Mouse (Mus musculus) embryonic facial prominence, embryonic 12.5 days (tissue): ENCODE results near the gene Iqch. TPM values are rescaled to one million over a fixed set of nuclear protein-coding genes. Genes with fewer than 3 reads are reported as not detected.

Source experiments
- ATAC-seq: fragments of 200-750 bp; cut with Nextera tagmentation; 2 replicates; pipeline ENCODE4 v1.8.0; 2017; ENCODE audit not compliant: insufficient number of reproducible peaks, insufficient read depth, low FRiP score, low TSS enrichment
- H3K27ac ChIP-seq: fragments of 300-500 bp; sonication (generic); 2 replicates; pipeline ENCODE4 v1.5.1; 2016; ENCODE audit warnings: mild to moderate bottlenecking
- H3K27me3 ChIP-seq: fragments of 300-500 bp; sonication (generic); 2 replicates; pipeline ENCODE4 v1.6.1; 2016; ENCODE audit warnings: mild to moderate bottlenecking, moderate library complexity
- H3K36me3 ChIP-seq: fragments of 300-500 bp; sonication (generic); 2 replicates; pipeline ENCODE4 v1.6.1; 2016; ENCODE audit warnings: mild to moderate bottlenecking
- H3K4me1 ChIP-seq: fragments of 300-500 bp; sonication (generic); 2 replicates; pipeline ENCODE4 v1.6.1; 2016
- H3K4me2 ChIP-seq: fragments of 300-500 bp; sonication (generic); replicated peaks from 2 replicates; pipeline ENCODE4 v1.6.1; 2016; ENCODE audit warnings: mild to moderate bottlenecking, moderate library complexity
- H3K4me3 ChIP-seq: fragments of 300-500 bp; sonication (generic); 2 replicates; pipeline ENCODE4 v1.5.1; 2016; ENCODE audit warnings: mild to moderate bottlenecking
- H3K9ac ChIP-seq: fragments of 300-500 bp; sonication (generic); 2 replicates; pipeline ENCODE4 v1.6.1; 2016; ENCODE audit warnings: mild to moderate bottlenecking, moderate library complexity
- H3K9me3 ChIP-seq: fragments of 300-500 bp; sonication (generic); 2 replicates; pipeline ENCODE4 v1.6.1; 2016; ENCODE audit warnings: mild to moderate bottlenecking, moderate library complexity
- WGBS: fragments of 180-500 bp; shearing (Covaris S2); methylation state at CpG from one replicate; pipeline ENCODE4 v1.1.7; 2016; 5-methylcytosine and 5-hydroxymethylcytosine counted together
- polyA plus RNA-seq: library from polyadenylated mRNA; unstranded; fragments of >200 nt; fragmentation: Nextera tagmentation; extraction: Ambion mirVana; gene quantifications from 2 replicates; pipeline ENCODE4 v1.2.1, GENCODE M21; 2016

Gene Iqch
- polyA plus RNA-seq, result 0.08 and 0.14 TPM in 2 replicates

GRCm38 (mm10) chr9:63602043-63602939 is at the start of gene Iqch, which contains the start of gene Aagab:
TSS of gene Iqch (minus strand) at chr9:63602493.
TSS of gene Aagab (plus strand) at chr9:63602660.
- H3K9me3 ChIP-seq, result no peaks in the 10 kb centered on the region
- H3K4me1 ChIP-seq, result peaks cover 18% of the 10 kb centered on the region; the same call in 1 of the 2 replicates
- peak within 1 kb of the TSS; percentile 64 for H3K4me2 ChIP-seq

GRCm38 (mm10) chr9:63651594-63651993 is 49.3 kb upstream of the Iqch start:
- H3K9ac ChIP-seq, result no peak overlapping the region
- no peaks in the 10 kb centered on the region for H3K27me3 ChIP-seq
- no peaks in the 10 kb centered on the region for H3K9me3 ChIP-seq
- H3K4me1 ChIP-seq, result peaks cover 60% of the 10 kb centered on the region
- no peak overlapping the region for H3K4me2 ChIP-seq
- H3K4me3 ChIP-seq, result no peak overlapping the region
- WGBS, result 41% methylated on average over 11 of the region's 11 CpGs
- H3K36me3 ChIP-seq, result peaks cover 59% of the 10 kb centered on the region
- ATAC-seq, result no peak; the same call in 1 of the 2 replicates
- H3K27ac ChIP-seq, result peak overlapping the region; percentile 68

More at GRCm38 (mm10) chr9:63602043-63602939, at the start of gene Iqch, which contains the start of gene Aagab:
- Histone ChIP-seq H3K27me3 (no peaks in the 10 kb centered on the region), H3K36me3 (no peaks in the 10 kb centered on the region), H3K27ac (peak within 1 kb of the TSS; percentile 32), H3K9ac (peak within 1 kb of the TSS; percentile 78), H3K4me3 (peak within 1 kb of the TSS; percentile 96)
- WGBS, result 2% methylated on average over 69 of the region's 70 CpGs
- ATAC-seq, result peak; percentile 98

- 87% methylated on average over 14 of the region's 14 CpGs for WGBS
- Histone ChIP-seq H3K9me3 (no peaks in the 10 kb centered on the region), H3K4me2 (no peak overlapping the region), H3K4me3 (no peak overlapping the region), H3K9ac (no peak overlapping the region), H3K27me3 (no peaks in the 10 kb centered on the region), H3K36me3 (peaks cover 63% of the 10 kb centered on the region), H3K27ac (peak overlapping the region; percentile 68), H3K4me1 (peaks cover 58% of the 10 kb centered on the region)
- no peak for ATAC-seq
Observed at GRCm38 (mm10) chr9:63650905-63651304, 48.6 kb upstream of the Iqch start.

GRCm38 (mm10) chr9:63649841-63650545 is 47.7 kb upstream of the Iqch start:
- Histone ChIP-seq H3K36me3 (peaks cover 59% of the 10 kb centered on the region), H3K9me3 (no peaks in the 10 kb centered on the region), H3K27me3 (no peaks in the 10 kb centered on the region), H3K9ac (no peak overlapping the region), H3K27ac (no peak overlapping the region), H3K4me1 (peaks cover 49% of the 10 kb centered on the region), H3K4me2 (no peak overlapping the region), H3K4me3 (no peak overlapping the region)
- no peak for ATAC-seq
- WGBS, result 87% methylated on average over 8 of the region's 8 CpGs

GRCm38 (mm10) chr9:63648520-63648918 is 46.2 kb upstream of the Iqch start:
- Histone ChIP-seq H3K9me3 (no peaks in the 10 kb centered on the region), H3K27me3 (no peaks in the 10 kb centered on the region), H3K4me1 (peaks cover 37% of the 10 kb centered on the region), H3K36me3 (peaks cover 50% of the 10 kb centered on the region), H3K4me2 (no peak overlapping the region), H3K27ac (no peak overlapping the region), H3K9ac (no peak overlapping the region), H3K4me3 (no peak overlapping the region)
- no peak for ATAC-seq
- WGBS, result 87% methylated on average over 9 of the region's 9 CpGs

GRCm38 (mm10) chr9:63647581-63648519 is 45.6 kb upstream of the Iqch start:
- H3K36me3 ChIP-seq, result peaks cover 47% of the 10 kb centered on the region
- WGBS, result 76% methylated on average over 9 of the region's 9 CpGs
- ATAC-seq, result no peak
- no peaks in the 10 kb centered on the region for H3K27me3 ChIP-seq
- no peak overlapping the region for H3K4me2 ChIP-seq
- H3K9ac ChIP-seq, result no peak overlapping the region
- no peak overlapping the region for H3K27ac ChIP-seq
- no peak overlapping the region for H3K4me3 ChIP-seq
- no peaks in the 10 kb centered on the region for H3K9me3 ChIP-seq
- H3K4me1 ChIP-seq, result peaks cover 31% of the 10 kb centered on the region

GRCm38 (mm10) chr9:63645084-63645483 is 42.8 kb upstream of the Iqch start:
- H3K36me3 ChIP-seq, result peaks cover 35% of the 10 kb centered on the region
- H3K4me3 ChIP-seq, result no peak overlapping the region

GRCm38 (mm10) chr9:63644011-63644410 is 41.7 kb upstream of the Iqch start:
- no peaks in the 10 kb centered on the region for H3K27me3 ChIP-seq
- H3K4me1 ChIP-seq, result 0 out of 2 replicates have a peak, but pooled peaks cover 6% of the 10 kb centered on the region
- no peak overlapping the region for H3K27ac ChIP-seq
- H3K4me3 ChIP-seq, result no peak overlapping the region
- no peaks in the 10 kb centered on the region for H3K9me3 ChIP-seq
- peaks cover 27% of the 10 kb centered on the region for H3K36me3 ChIP-seq
- no peak overlapping the region for H3K4me2 ChIP-seq
- ATAC-seq, result no peak
- 92% methylated on average over 6 of the region's 6 CpGs for WGBS
- H3K9ac ChIP-seq, result no peak overlapping the region

More at GRCm38 (mm10) chr9:63645084-63645483, 42.8 kb upstream of the Iqch start:
- no peaks in the 10 kb centered on the region for H3K9me3 ChIP-seq
- no peak overlapping the region for H3K27ac ChIP-seq
- ATAC-seq, result no peak
- 86% methylated on average over 8 of the region's 8 CpGs for WGBS
- no peak overlapping the region for H3K4me2 ChIP-seq
- no peaks in the 10 kb centered on the region for H3K27me3 ChIP-seq
- no peak overlapping the region for H3K9ac ChIP-seq
- H3K4me1 ChIP-seq, result 0 out of 2 replicates have a peak, but pooled peaks cover 6% of the 10 kb centered on the region

- ATAC-seq, result no peak
- WGBS, result 88% methylated on average over 4 of the region's 4 CpGs
- H3K4me3 ChIP-seq, result no peak overlapping the region
- no peaks in the 10 kb centered on the region for H3K27me3 ChIP-seq
- no peaks in the 10 kb centered on the region for H3K9me3 ChIP-seq
- H3K4me1 ChIP-seq, result no peaks in the 10 kb centered on the region
- H3K27ac ChIP-seq, result no peak overlapping the region
- no peak overlapping the region for H3K9ac ChIP-seq
- peaks cover 16% of the 10 kb centered on the region for H3K36me3 ChIP-seq
- H3K4me2 ChIP-seq, result no peak overlapping the region
Observed at GRCm38 (mm10) chr9:63641983-63642646, 39.8 kb upstream of the Iqch start.

- Histone ChIP-seq H3K27ac (no peak overlapping the region), H3K27me3 (no peaks in the 10 kb centered on the region), H3K4me1 (peaks cover 8% of the 10 kb centered on the region), H3K4me2 (no peak overlapping the region), H3K9me3 (no peaks in the 10 kb centered on the region), H3K4me3 (no peak overlapping the region), H3K9ac (no peak overlapping the region), H3K36me3 (0 out of 2 replicates have a peak, but pooled peaks cover 4% of the 10 kb centered on the region)
- WGBS, result 75% methylated on average over 7 of the region's 7 CpGs
- no peak for ATAC-seq
Observed at GRCm38 (mm10) chr9:63636113-63636512, 33.8 kb upstream of the Iqch start.
